Comparison of ENCODE assay signal across 13 mouse cellular contexts in genomic region chr14:33549856-33550255, GRCm38 (mm10). TPM values are rescaled to one million over a fixed set of nuclear protein-coding genes. Genes with fewer than 3 reads are reported as not detected.
DNase-seq lines count a peak whose midpoint lies in the region; ATAC-seq lines count a peak whose summit lies in the region.
"Had no signal": no experiment of that assay in that cellular context is flagged by ENCODE, and none has a peak within 500 bp of the region (broad histone marks: within the 10 kb centered on the region; RNA-seq: fewer than 3 reads in every experiment).

No protein-coding gene starts in this region.

- intact Hi-C loops in gastrocnemius, postnatal 36 days (cut with DNase I), result no loop called here

- peak; percentile 11 for DNase-seq in embryo, embryonic 11 days
- DNase-seq in embryo, embryonic 10.5 days (ENCODE audit: low spot score), result no peak
- peak; percentile 40 to 63 for DNase-seq in right cerebral cortex, postnatal 10 days (ENCODE audit: low spot score in 2 of 2)
- no peak for DNase-seq in right cerebral cortex, postnatal 14 days
- no peak for DNase-seq in gastrocnemius, postnatal 36 days
- DNase-seq: adrenal gland, postnatal 10 days; kidney, adult 8-10 months; lung, adult 2 months had no signal

- H3K27ac ChIP-seq in hindbrain, embryonic 15.5 days (replicated peaks), result peak overlapping the region; percentile 56
- H3K27ac ChIP-seq in neural tube, embryonic 15.5 days (replicated peaks), result peak overlapping the region; percentile 14
- H3K27ac ChIP-seq: midbrain, embryonic 12.5 days had no signal

- no peaks in the 10 kb centered on the region for H3K9me3 ChIP-seq in hindbrain, embryonic 15.5 days
- no peaks in the 10 kb centered on the region for H3K9me3 ChIP-seq in neural tube, embryonic 15.5 days (replicated peaks)
- H3K9me3 ChIP-seq: midbrain, embryonic 12.5 days had no signal

- 28% methylated on average over 6 of the region's 6 CpGs for WGBS in hindbrain, embryonic 15.5 days
- 28% methylated on average over 6 of the region's 6 CpGs for WGBS in neural tube, embryonic 15.5 days

- no peak overlapping the region for H3K9ac ChIP-seq in hindbrain, embryonic 15.5 days
- no peak overlapping the region for H3K9ac ChIP-seq in neural tube, embryonic 15.5 days (replicated peaks)
- H3K9ac ChIP-seq: midbrain, embryonic 12.5 days had no signal

- peaks cover 16% of the 10 kb centered on the region for H3K4me1 ChIP-seq in hindbrain, embryonic 15.5 days (replicated peaks)
- peaks cover 6% of the 10 kb centered on the region for H3K4me1 ChIP-seq in neural tube, embryonic 15.5 days
- H3K4me1 ChIP-seq: midbrain, embryonic 12.5 days had no signal

- no peaks in the 10 kb centered on the region for H3K27me3 ChIP-seq in hindbrain, embryonic 15.5 days
- no peaks in the 10 kb centered on the region for H3K27me3 ChIP-seq in neural tube, embryonic 15.5 days (replicated peaks)
- H3K27me3 ChIP-seq: midbrain, embryonic 12.5 days had no signal

- ATAC-seq in hindbrain, embryonic 15.5 days (ENCODE audit: low FRiP score, low read depth), result peak; percentile 89; the same call in 1 of the 2 replicates
- ATAC-seq in neural tube, embryonic 15.5 days (ENCODE audit: low FRiP score), result peak; percentile 84; the same call in 1 of the 2 replicates
- ATAC-seq in megakaryocyte progenitor cell, adult 5-6 weeks (replicated peaks; ENCODE audit: poor library complexity), result no peak

- no peak overlapping the region for H3K4me2 ChIP-seq in hindbrain, embryonic 15.5 days
- no peak overlapping the region for H3K4me2 ChIP-seq in neural tube, embryonic 15.5 days
- H3K4me2 ChIP-seq: midbrain, embryonic 12.5 days had no signal

- H3K4me3 ChIP-seq in hindbrain, embryonic 15.5 days, result no peak overlapping the region
- no peak overlapping the region for H3K4me3 ChIP-seq in neural tube, embryonic 15.5 days (replicated peaks)
- H3K4me3 ChIP-seq: midbrain, embryonic 12.5 days had no signal

- H3K36me3 ChIP-seq in hindbrain, embryonic 15.5 days, result no peaks in the 10 kb centered on the region
- no peaks in the 10 kb centered on the region for H3K36me3 ChIP-seq in neural tube, embryonic 15.5 days
- H3K36me3 ChIP-seq: midbrain, embryonic 12.5 days had no signal

RNA-seq across cellular contexts. Expression of gene Ptpn20, which starts 39.2 kb away (rescaled TPM):
- 0.08 and 0.25 TPM in 2 replicates for polyA plus RNA-seq in hindbrain, embryonic 15.5 days (2015; fragmentation: Nextera tagmentation; extraction: Ambion mirVana)
- polyA plus RNA-seq in neural tube, embryonic 15.5 days (2015; fragmentation: Nextera tagmentation; extraction: Ambion mirVana), result 0.32 and 0.34 TPM in 2 replicates
- total RNA-seq in megakaryocyte progenitor cell, adult 5-6 weeks (2015), result not detected in 2 replicates
- not detected in 2 replicates for total RNA-seq in megakaryocyte progenitor cell, adult 5-6 weeks (2017)
- not detected for total RNA-seq in gastrocnemius, postnatal 36 days (2021)
- total RNA-seq: adrenal gland, postnatal 10 days; MEL had no signal

Comparison
In these comparisons a context has a peak if more than half of its experiments do, and no peak if none do; other contexts are left out.
1. DNase-seq: peak in embryo, embryonic 11 days (single experiment) and right cerebral cortex, postnatal 10 days (2 of 2); none in embryo, embryonic 10.5 days (single experiment), right cerebral cortex, postnatal 14 days (single experiment) and gastrocnemius, postnatal 36 days (0 of 2).